Mouse (Mus musculus) frontal cortex, adult (tissue): Measurements from ENCODE around the gene Camk2b.

Experiments used
- ATAC-seq: cut with Nextera tagmentation; 2 replicates; pipeline ENCODE4 v1.9.2; 2017; ENCODE audit warnings: mild to moderate bottlenecking, moderate library complexity, mixed read lengths; ENCODE audit not compliant: low TSS enrichment

The Camk2b gene

GRCm38 (mm10) chr11:6050066-6050560 is 16.0 kb downstream of the Camk2b start:
- no peak for ATAC-seq

GRCm38 (mm10) chr11:6048208-6048607 is 18.0 kb downstream of the Camk2b start:
- peak; percentile 75 for ATAC-seq

- ATAC-seq, result 0 out of 2 replicates have a peak, but pooled peaks have one; percentile 10
Observed at GRCm38 (mm10) chr11:6038929-6039328, 27.2 kb downstream of the Camk2b start.

- ATAC-seq, result no peak
Observed at GRCm38 (mm10) chr11:6037686-6038085, 28.5 kb downstream of the Camk2b start.

GRCm38 (mm10) chr11:6037198-6037597 is 29.0 kb downstream of the Camk2b start:
- ATAC-seq, result no peak

- no peak for ATAC-seq
Observed at GRCm38 (mm10) chr11:6036477-6036876, 29.7 kb downstream of the Camk2b start.

- no peak for ATAC-seq
Observed at GRCm38 (mm10) chr11:6035521-6035920, 30.6 kb downstream of the Camk2b start.

GRCm38 (mm10) chr11:6034740-6035139 is 31.4 kb downstream of the Camk2b start:
- ATAC-seq, result no peak

GRCm38 (mm10) chr11:6033801-6034200 is 32.4 kb downstream of the Camk2b start:
- no peak for ATAC-seq

- ATAC-seq, result no peak
Observed at GRCm38 (mm10) chr11:6033147-6033546, 33.0 kb downstream of the Camk2b start.

- ATAC-seq, result peak; percentile 78
Observed at GRCm38 (mm10) chr11:6030650-6031049, 35.5 kb downstream of the Camk2b start.

- no peak for ATAC-seq
Observed at GRCm38 (mm10) chr11:6029790-6030189, 36.4 kb downstream of the Camk2b start.

- no peak for ATAC-seq
Observed at GRCm38 (mm10) chr11:6028911-6029310, 37.3 kb downstream of the Camk2b start.

GRCm38 (mm10) chr11:6026361-6026760 is 39.8 kb downstream of the Camk2b start:
- peak; percentile 34; the same call in 1 of the 2 replicates for ATAC-seq

- ATAC-seq, result no peak
Observed at GRCm38 (mm10) chr11:6024923-6025652, 41.1 kb downstream of the Camk2b start.

- ATAC-seq, result no peak
Observed at GRCm38 (mm10) chr11:6020897-6021839, 45.0 kb downstream of the Camk2b start.

- ATAC-seq, result no peak
Observed at GRCm38 (mm10) chr11:6020360-6020759, 45.8 kb downstream of the Camk2b start.

- peak; percentile 25 for ATAC-seq
Observed at GRCm38 (mm10) chr11:6018218-6019010, 47.7 kb downstream of the Camk2b start.

GRCm38 (mm10) chr11:6017484-6018140 is 48.5 kb downstream of the Camk2b start:
- no peak for ATAC-seq

GRCm38 (mm10) chr11:6016797-6017395 is 49.3 kb downstream of the Camk2b start:
- ATAC-seq, result no peak

GRCm38 (mm10) chr11:6016368-6016767 is 49.8 kb downstream of the Camk2b start:
- no peak for ATAC-seq
